Mouse (Mus musculus) frontal cortex, adult 2 months (tissue): ENCODE results near the gene Nt5c. TPM values are rescaled to one million over a fixed set of nuclear protein-coding genes. Genes with fewer than 3 reads are reported as not detected.
"Not testable (repeated sequence)": the region's sequence is repeated elsewhere in the genome, so short reads cannot be mapped to it uniquely, and the experiment has no call there.

Experiments
- DNase-seq, 2 experiments: peaks; one replicate each; pipeline ENCODE4 v3.0.0; 2022; ENCODE audit warnings: low spot score in 1 of 2; ENCODE audit errors: extremely low spot score in 1 of 2
- polyA plus RNA-seq: library from polyadenylated mRNA; depleted of rRNA; stranded (reverse); fragments of >200 nt; gene quantifications from 2 replicates; pipeline ENCODE4 v1.2.3, GENCODE M21; 2012

The Nt5c gene
- polyA plus RNA-seq, 1 experiment = 73.9 TPM

- DNase-seq = peak; percentile 97 to 100
These were observed 17.9 kb downstream of the Nt5c start for GRCm38 (mm10) chr11:115473626-115474275.

- DNase-seq = no peak
These were observed 19.5 kb downstream of the Nt5c start for GRCm38 (mm10) chr11:115472183-115472582.

- DNase-seq = no peak
These were observed 24.4 kb downstream of the Nt5c start for GRCm38 (mm10) chr11:115467217-115467618.

GRCm38 (mm10) chr11:115464851-115465250 lies 26.8 kb downstream of the Nt5c start:
- DNase-seq = no peak

GRCm38 (mm10) chr11:115463397-115463796 lies 28.3 kb downstream of the Nt5c start:
- no peak for DNase-seq

GRCm38 (mm10) chr11:115462243-115462891 lies 29.3 kb downstream of the Nt5c start, which contains the start of gene Slc16a5:
Gene Slc16a5, plus strand, starts transcription at chr11:115462474.
- no peak for DNase-seq

- DNase-seq = no peak
These were observed 29.8 kb downstream of the Nt5c start for GRCm38 (mm10) chr11:115461846-115462242.

- no peak for DNase-seq
These were observed 30.7 kb downstream of the Nt5c start for GRCm38 (mm10) chr11:115460976-115461375.

- DNase-seq = no peak
These were observed 34.3 kb downstream of the Nt5c start for GRCm38 (mm10) chr11:115457405-115457804.

- no peak for DNase-seq
These were observed 35.5 kb downstream of the Nt5c start for GRCm38 (mm10) chr11:115456182-115456581.

- DNase-seq = no peak
These were observed 36.0 kb downstream of the Nt5c start for GRCm38 (mm10) chr11:115455619-115456018.

GRCm38 (mm10) chr11:115454822-115455221 lies 36.8 kb downstream of the Nt5c start:
- DNase-seq = not testable (repeated sequence)

- no peak for DNase-seq
These were observed 38.4 kb downstream of the Nt5c start for GRCm38 (mm10) chr11:115453306-115453705.

GRCm38 (mm10) chr11:115452281-115452860 lies 39.3 kb downstream of the Nt5c start:
- no peak for DNase-seq

GRCm38 (mm10) chr11:115451781-115452241 lies 39.9 kb downstream of the Nt5c start:
- DNase-seq = no peak

GRCm38 (mm10) chr11:115450176-115450575 lies 41.5 kb downstream of the Nt5c start:
- no peak for DNase-seq

- no peak for DNase-seq
These were observed 42.7 kb downstream of the Nt5c start for GRCm38 (mm10) chr11:115448998-115449397.

GRCm38 (mm10) chr11:115448075-115448474 lies 43.6 kb downstream of the Nt5c start:
- DNase-seq = no peak

- no peak for DNase-seq
These were observed 44.3 kb downstream of the Nt5c start for GRCm38 (mm10) chr11:115447321-115447885.

GRCm38 (mm10) chr11:115446906-115447305 lies 44.8 kb downstream of the Nt5c start:
- DNase-seq = no peak

GRCm38 (mm10) chr11:115441417-115441816 lies 50.2 kb downstream of the Nt5c start:
- no peak for DNase-seq
